Mouse (Mus musculus) small intestine, adult 2 months (tissue): Measurements from ENCODE around the gene Gm14569.

Experiments
- CTCF ChIP-seq: fragments of 200-500 bp; IDR thresholded peaks from 2 replicates; pipeline ENCODE4 v1.5.1; 2012; ENCODE audit warnings: low read depth, mild to moderate bottlenecking, control low read depth, inconsistent platforms, low read length, moderate library complexity, mixed read lengths; ENCODE audit not compliant: insufficient replicate concordance, insufficient read length; ENCODE audit errors: extremely low read depth
- POLR2A ChIP-seq: fragments of 200-500 bp; IDR thresholded peaks from 2 replicates; pipeline ENCODE4 v1.6.1; 2012; ENCODE audit warnings: low read depth, mild to moderate bottlenecking, control low read depth, inconsistent platforms, low read length, moderate library complexity

GRCm38 (mm10) chrX:36402316-36402715 lies 89.3 kb downstream of the Gm14569 start:
- peak; percentile 32; the same call in 1 of the 2 replicates for TF ChIP-seq CTCF
- no peak for TF ChIP-seq POLR2A
